Mouse (Mus musculus): ENCODE data around the gene Bahd1.
A peak's percentile ranks its signal among the peaks of the same experiment; 100 is the strongest.

Bahd1 gene

GRCm38 (mm10) chr2:118941341-118941740, 41.2 kb downstream of the Bahd1 start:
- DNase-seq (ENCODE audit: low spot score): no peak

GRCm38 (mm10) chr2:118943232-118943631, 43.1 kb downstream of the Bahd1 start:
- DNase-seq (ENCODE audit: low spot score): no peak

DNA sequence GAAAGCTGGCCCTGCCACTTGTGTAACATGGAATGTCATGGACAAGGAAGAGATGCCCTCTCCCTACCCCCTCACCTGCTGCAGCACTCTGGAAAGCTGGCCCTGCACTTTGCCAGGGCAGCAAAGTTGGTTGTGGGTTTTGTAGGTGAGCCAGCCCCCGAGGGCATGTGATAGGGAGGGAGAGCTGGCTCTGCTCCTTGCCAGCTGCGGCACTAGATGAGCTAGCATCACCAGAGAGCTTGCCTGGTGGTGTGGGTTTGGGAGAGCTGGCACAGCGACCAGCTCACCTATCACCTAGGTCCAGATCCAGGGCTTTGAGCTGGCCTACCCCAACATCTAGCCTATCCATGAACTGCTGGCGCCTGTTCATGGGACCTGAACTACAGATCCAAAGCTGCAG, 48.6 kb downstream of the Bahd1 start:
- DNase-seq (ENCODE audit: low spot score): no peak

DNA sequence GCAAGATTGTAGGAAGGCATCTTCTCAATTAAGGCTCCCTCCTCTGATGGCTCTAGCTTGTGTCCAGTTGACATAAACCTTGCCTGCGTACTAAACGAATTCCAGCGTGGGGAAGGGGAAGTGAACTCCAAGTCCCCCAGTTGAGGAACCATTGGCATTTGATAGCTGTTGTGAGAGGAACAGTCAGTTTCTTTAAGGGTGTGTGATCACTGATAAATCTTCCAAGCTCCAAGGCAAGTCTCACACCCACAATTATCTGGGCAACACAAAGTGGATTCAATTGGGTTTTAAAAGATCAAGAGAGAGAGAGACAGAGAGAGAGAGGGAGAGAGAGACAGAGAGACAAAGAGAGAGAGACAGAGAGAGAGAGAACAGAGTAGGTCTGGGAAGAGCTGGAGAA, 49.5 kb downstream of the Bahd1 start:
- DNase-seq (ENCODE audit: low spot score): no peak

DNA sequence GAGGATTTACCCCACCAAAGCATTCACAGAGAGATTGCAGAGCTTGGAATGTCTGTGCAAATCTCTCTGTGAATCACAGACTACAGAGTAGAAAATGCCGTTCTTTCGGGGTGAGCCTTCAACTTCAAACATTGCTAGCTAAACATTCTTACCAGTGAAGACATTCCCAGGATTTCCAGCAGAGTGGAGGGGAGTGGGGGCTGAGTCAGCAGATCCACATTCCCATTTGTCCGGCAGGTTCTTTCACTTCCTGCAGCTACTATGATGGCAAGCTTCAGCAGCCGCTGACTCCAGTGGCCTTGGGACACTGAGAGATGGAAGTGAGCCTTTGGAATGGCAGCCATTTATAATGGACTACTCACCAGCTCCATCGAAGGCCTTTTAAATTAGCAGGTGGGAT, 56.3 kb downstream of the Bahd1 start:
- no peak for DNase-seq (ENCODE audit: low spot score)

DNA sequence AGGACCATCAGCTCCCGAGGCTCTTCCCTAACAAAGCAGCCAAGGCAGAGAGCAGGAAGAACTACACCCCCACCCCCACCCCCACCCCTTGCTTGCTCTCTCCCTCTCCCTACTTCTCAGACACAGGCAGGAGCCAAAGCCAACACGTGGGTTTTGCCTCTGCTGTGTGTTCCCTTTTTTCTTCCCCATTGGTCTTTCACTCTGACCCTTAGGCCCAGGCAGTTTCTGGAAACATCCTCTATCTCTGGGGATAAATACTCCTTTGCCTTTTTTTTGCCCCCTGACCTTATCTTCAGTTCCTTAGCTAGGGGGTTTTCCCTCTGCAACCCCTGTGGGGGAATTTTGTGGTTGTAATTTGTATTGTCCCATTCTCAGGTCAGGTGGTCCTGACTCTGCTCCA, 59.5 kb downstream of the Bahd1 start:
- no peak for DNase-seq (ENCODE audit: low spot score)

DNA sequence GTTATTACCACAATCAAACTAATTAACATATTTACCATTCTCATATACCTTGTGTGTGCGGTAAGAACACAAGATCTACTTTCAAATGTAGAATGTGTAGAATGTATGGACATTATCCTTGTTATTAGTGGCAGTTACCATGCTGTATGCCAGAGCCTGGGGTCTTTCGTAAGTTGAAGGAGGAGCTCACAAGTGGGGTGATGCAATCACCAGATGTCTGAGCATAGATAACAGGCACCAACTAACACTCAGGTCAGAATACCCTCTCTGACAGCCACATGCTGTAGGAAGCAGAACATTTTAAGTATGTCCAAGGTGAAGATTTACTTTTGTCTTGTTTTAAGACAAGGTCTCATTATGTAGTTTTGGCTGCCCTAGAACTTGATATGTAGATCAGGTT, 60.2 kb downstream of the Bahd1 start:
- DNase-seq (ENCODE audit: low spot score): no peak

DNA sequence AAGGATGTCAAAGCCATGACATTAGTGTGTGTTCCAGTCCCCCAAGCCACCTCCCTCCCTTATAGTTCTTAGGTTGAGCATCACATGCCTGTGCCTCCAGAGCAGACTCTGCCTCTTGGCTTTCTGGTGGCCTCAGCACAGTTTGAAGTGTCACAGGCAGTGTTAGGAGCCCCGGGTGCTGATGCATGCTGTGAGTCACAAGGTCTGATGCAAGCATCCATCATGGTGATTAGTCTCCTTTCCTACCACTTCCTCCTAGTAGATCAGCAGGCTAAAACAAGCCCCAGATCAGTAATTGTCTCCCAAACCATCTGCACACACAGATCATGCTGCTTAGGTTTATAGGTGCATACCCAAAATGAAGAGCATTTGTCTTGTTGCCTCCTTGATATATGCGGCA, 61.4 kb downstream of the Bahd1 start:
- DNase-seq (ENCODE audit: low spot score): no peak

DNA sequence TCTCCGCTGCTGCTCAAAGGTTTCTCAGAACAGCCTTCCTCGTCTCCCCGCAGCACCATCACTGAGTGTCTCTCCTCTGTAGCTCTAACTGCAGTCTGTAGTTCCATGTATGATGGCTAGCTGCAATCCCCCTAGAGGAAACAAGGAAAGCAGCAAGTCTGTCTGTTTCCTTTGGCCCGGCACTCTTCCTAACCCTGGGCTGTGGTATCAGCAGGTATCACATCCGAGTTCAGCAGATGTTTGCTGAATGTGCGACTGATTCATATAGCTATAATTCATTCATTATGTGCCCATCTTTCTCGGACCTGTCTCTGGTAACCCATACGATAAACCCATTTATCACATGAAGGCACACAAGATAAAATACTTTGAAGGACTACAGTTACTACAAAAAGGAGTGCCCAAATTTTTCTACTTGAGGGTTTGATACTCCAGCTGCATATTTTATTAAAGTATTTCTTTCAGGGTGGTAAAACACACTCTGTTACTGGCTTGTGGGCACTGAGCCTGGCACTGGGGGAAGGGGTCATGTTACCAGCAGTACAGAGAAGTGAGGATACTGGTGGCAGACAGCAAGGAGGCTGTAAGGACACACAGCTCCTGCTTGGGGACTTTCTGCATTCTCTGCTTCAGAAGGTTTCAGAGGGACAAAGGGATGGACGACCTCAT, 63.0 kb downstream of the Bahd1 start:
- DNase-seq (ENCODE audit: low spot score): no peak

DNA sequence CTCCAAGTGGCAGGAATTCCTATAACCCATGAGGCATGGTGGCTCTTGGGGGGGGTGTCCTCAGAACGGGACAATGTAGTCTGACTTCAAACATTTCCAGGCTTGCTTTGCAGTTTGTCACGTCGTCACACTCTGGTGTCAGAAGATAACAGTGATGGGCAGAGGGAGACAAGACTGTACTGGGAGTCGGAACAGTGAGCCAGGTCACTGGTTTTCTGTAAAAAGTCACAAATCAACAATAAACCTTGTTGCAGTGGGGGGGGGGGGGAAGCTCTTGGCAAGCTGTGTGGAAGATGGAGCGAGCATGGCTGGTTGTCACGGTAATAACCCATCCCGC, 63.5 kb downstream of the Bahd1 start:
- DNase-seq (ENCODE audit: low spot score): no peak

GRCm38 (mm10) chr2:118969585-118970147, 69.5 kb downstream of the Bahd1 start:
- no peak for DNase-seq (ENCODE audit: low spot score)

GRCm38 (mm10) chr2:118972048-118972447, 71.9 kb downstream of the Bahd1 start:
- DNase-seq (ENCODE audit: low spot score): no peak

DNA sequence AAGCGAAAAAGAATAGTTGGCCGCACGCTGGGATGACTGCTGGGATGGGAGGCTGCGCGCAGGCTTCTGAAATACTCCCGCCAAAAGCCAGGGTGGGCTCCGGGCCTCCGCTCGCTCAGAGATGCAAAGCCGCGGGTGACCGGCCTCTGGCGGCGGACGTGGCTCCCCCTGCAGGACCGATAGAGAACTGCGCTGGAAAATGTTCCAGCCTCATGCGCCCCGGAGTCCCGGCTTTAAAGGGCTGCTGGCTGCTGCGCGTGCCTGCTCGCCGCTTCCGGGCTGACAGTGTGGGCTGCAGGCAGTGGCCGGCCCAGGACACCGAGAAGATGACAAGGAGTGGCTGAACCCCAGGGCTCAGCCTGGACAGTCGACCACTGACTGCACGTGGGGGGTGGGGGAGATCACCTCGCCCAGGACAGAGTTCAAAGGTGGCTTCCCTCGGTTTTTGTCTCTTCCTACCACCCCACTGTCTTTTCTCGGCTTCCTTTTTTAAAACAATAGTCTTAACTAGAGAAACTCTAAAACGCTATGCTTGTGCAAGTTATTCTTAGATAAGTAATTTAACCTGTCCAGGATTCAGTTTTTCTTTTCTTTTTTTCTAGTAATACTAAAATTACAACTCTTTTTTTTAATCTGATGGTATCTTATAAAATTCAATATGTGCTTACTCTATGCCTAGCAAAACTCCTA, 72.7 kb downstream of the Bahd1 start:
- peak; percentile 63 for DNase-seq (ENCODE audit: low spot score)

Data from ovary, postnatal 10 days (tissue).